Mouse (Mus musculus) cerebellum, adult 2 months (tissue): ENCODE measurements around the gene Pink1.

Experiments
- CTCF ChIP-seq: fragments of 200-500 bp; IDR thresholded peaks from 2 replicates; pipeline ENCODE4 v1.5.1; 2011; ENCODE audit warnings: low read depth, mild to moderate bottlenecking, control low read depth, low read length, moderate library complexity, borderline replicate concordance; ENCODE audit not compliant: insufficient read depth
- POLR2A ChIP-seq: fragments of 200-500 bp; IDR thresholded peaks from 2 replicates; pipeline ENCODE4 v1.6.1; 2011; ENCODE audit warnings: low read length, control low read depth, borderline replicate concordance; ENCODE audit not compliant: insufficient read depth

DNA sequence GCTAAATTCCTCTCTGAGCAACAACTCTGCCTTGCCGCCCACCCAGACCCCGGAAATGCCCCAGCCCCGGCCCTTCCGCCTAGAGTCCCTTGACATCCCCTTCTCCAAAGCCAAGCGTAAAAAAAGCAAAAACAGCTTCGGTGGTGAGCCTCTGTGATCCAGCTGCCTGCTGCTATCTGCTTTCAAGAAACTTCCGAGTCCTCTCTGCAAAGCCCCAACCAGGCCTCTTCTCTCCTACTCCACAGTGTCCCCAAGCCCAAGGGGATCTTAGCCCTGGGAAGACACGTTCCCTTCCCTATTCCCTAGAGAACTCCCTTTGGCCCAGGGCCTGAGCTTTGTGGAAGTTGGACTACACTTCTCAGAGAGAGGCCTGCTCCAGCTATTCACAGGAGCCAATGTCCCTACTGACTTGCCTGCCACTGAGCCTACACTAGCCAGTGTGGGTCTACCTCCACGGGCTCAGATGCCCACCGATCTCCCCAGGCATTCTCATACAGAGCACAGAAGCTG lies 24.8 kb downstream of the Pink1 start:
- TF ChIP-seq POLR2A, result no peak
- TF ChIP-seq CTCF, result no peak
